Mouse (Mus musculus) lung, postnatal 0 days (tissue): ENCODE results near the gene Mapre3.

ENCODE experiments used
- CTCF ChIP-seq: IDR thresholded peaks from 2 replicates; pipeline ENCODE4 v1.5.1; 2016; ENCODE audit warnings: antibody characterized with exemption, mild to moderate bottlenecking
- EP300 ChIP-seq: IDR thresholded peaks from 2 replicates; pipeline ENCODE4 v1.6.1; 2016; ENCODE audit warnings: antibody characterized with exemption, mild to moderate bottlenecking, control low read depth

DNA sequence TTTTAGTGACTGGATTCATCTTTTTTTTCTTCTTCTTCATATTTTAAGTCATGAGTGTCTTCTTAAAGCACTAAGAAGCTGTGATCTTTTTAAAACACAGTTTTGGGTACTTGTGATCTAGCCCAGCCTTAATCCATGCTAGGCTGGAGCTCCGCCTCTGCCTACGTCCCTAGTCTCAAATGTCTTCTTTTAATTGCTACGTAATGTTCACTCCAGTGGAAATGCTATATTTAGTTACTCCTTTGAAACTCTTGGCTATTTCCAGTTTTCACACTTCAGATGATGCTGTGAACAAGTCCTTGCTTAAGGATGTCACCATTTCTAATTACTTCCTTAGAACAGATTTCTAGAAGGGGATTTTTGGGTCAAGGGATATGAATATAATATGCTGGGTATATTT lies 24.4 kb upstream of the Mapre3 start:
- TF ChIP-seq CTCF (no peak), EP300 (no peak)
